In genomic region chr7:66867719-66868501, GRCm38 (mm10) we compare ENCODE assay signal across 8 mouse cellular contexts. TPM values are rescaled to one million over a fixed set of nuclear protein-coding genes. Genes with fewer than 3 reads are reported as not detected.
DNase-seq lines count a peak whose midpoint lies in the region; ATAC-seq and TF ChIP-seq lines count a peak whose summit lies in the region.

No protein-coding gene starts in this region.

- no peak overlapping the region for H3K4me2 ChIP-seq in heart, embryonic 15.5 days

- no peak overlapping the region for H3K9ac ChIP-seq in heart, embryonic 15.5 days

- no peak for TF ChIP-seq CTCF in brain, embryonic 14.5 days (IDR thresholded peaks at IDR 0.05; ENCODE audit: borderline replicate concordance, extremely low read depth, insufficient read depth, insufficient read length)
- TF ChIP-seq CTCF in thymus, adult 2 months (IDR thresholded peaks at IDR 0.05; ENCODE audit: borderline replicate concordance, control insufficient read depth, extremely low read depth, insufficient read depth, low read length, poor library complexity) = no peak

- H3K36me3 ChIP-seq in heart, embryonic 15.5 days = no peaks in the 10 kb centered on the region
- no peaks in the 10 kb centered on the region for H3K36me3 ChIP-seq in thymus, adult 2 months (ENCODE audit: control insufficient read depth, insufficient read depth, low read length)

- no peak for DNase-seq in heart, adult 11 months
- DNase-seq in brain, embryonic 14.5 days (ENCODE audit: low read depth) = peak; percentile 80
- DNase-seq in frontal cortex, postnatal 36 days (ENCODE audit: low spot score in 2 of 2) = peak; percentile 64 to 74
- DNase-seq in left cerebral cortex, adult 11 months (ENCODE audit: low spot score) = peak; percentile 44
- peak; percentile 35 for DNase-seq in neural tube, embryonic 10.5 days (ENCODE audit: extremely low spot score, low spot score)
- no peak for DNase-seq in thymus, adult 2 months
- DNase-seq in thymus, postnatal 36 days = no peak

- 76% methylated on average over 13 of the region's 13 CpGs for WGBS in heart, embryonic 15.5 days
- WGBS in thymus, adult 2 months = 96% methylated on average over 13 of the region's 13 CpGs

- peaks cover 18% of the 10 kb centered on the region for H3K4me1 ChIP-seq in heart, embryonic 15.5 days (replicated peaks)
- no peaks in the 10 kb centered on the region for H3K4me1 ChIP-seq in thymus, adult 2 months (replicated peaks; ENCODE audit: control insufficient read depth, insufficient read depth, low read length)

- H3K27ac ChIP-seq in heart, embryonic 15.5 days = peak overlapping the region; percentile 5; the same call in 1 of the 2 replicates
- H3K27ac ChIP-seq in thymus, adult 2 months (ENCODE audit: control insufficient read depth, insufficient read depth, low read length) = no peak overlapping the region

- ATAC-seq in heart, embryonic 15.5 days (replicated peaks; ENCODE audit: insufficient number of reproducible peaks, insufficient read depth, low FRiP score, low read depth) = no peak

- no peak for TF ChIP-seq POLR2A in brain, embryonic 14.5 days (IDR thresholded peaks at IDR 0.05; ENCODE audit: borderline replicate concordance, extremely low read depth, insufficient read depth, insufficient read length, poor library complexity, severe bottlenecking)
- no peak for TF ChIP-seq POLR2A in thymus, adult 2 months (IDR thresholded peaks at IDR 0.05; ENCODE audit: control insufficient read depth, extremely low read depth, insufficient read depth, low read length, poor library complexity)

- no peak overlapping the region for H3K4me3 ChIP-seq in heart, embryonic 15.5 days
- no peak overlapping the region for H3K4me3 ChIP-seq in thymus, adult 2 months (ENCODE audit: control insufficient read depth, insufficient read depth, low read length)

- no peaks in the 10 kb centered on the region for H3K9me3 ChIP-seq in heart, embryonic 15.5 days (replicated peaks)

- H3K27me3 ChIP-seq in heart, embryonic 15.5 days = no peaks in the 10 kb centered on the region
- H3K27me3 ChIP-seq in thymus, adult 2 months (ENCODE audit: control insufficient read depth, insufficient read depth, low read length) = no peaks in the 10 kb centered on the region

RNA-seq across cellular contexts. Expression of gene Adamts17, which starts 28.4 kb away (rescaled TPM):
- 5.1 and 7.2 TPM in 2 replicates for polyA plus RNA-seq in heart, embryonic 15.5 days (2015; fragmentation: Nextera tagmentation; extraction: Ambion mirVana)
- 3.0 and 4.5 TPM in 2 replicates for polyA plus RNA-seq in brain, embryonic 14.5 days (2012; rRNA removed)
- polyA plus RNA-seq in thymus, adult 2 months (2012; rRNA removed) = 2.4 and 2.8 TPM in 2 replicates

Comparison
In these comparisons a context has a peak if more than half of its experiments do, and no peak if none do; other contexts are left out.
1. DNase-seq: peak in brain, embryonic 14.5 days (single experiment), frontal cortex, postnatal 36 days (2 of 2), left cerebral cortex, adult 11 months (single experiment) and neural tube, embryonic 10.5 days (single experiment); none in heart, adult 11 months (single experiment), thymus, adult 2 months (single experiment) and thymus, postnatal 36 days (0 of 2).